Mouse (Mus musculus): Measurements from ENCODE around the gene Hvcn1. TPM values are rescaled to one million over a fixed set of nuclear protein-coding genes. Genes with fewer than 3 reads are reported as not detected.
"Not testable (repeated sequence)": the region's sequence is repeated elsewhere in the genome, so short reads cannot be mapped to it uniquely, and the experiment has no call there.

Gene Hvcn1
- polyA plus RNA-seq, 1 experiment from 2014 or later = 13.0 TPM

DNA sequence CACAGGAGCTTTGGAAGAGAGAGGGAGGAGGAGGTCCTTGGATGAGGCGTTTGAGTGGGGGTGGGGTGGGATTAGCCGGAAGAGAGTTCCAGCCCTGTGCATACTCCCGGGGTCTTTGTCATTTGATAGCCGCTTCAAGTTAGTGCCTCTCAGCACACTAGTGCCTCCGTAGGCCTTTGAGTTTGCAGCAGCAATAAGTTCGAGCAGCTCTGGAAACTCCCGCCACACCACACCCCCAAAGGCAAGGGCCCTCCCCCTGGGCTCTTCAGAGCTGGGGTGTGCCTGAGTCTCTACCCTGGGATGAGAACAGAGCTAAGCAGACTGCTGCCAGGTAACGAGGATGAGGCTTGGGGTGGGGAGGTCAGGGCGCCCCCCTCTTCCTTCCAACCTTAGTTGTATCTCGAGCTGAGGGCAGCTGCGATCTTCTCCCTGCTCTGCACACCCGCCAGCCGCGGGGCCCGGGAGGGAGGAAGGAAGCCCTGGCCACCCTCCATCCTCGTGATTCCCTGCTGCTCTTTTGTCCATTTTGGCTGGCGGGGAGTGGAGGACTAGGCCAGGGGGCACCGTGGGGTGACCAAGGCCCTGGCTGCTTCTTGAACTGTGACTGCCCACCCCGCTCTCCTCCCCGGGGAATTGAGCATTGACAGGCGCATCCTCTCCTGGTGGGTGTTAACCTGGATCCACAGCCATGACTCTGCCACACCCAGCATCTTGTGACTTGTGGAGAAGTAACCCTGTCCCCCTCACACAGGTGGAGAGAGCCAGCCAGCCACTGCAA is 3.2 kb downstream of the Hvcn1 start:
- no peaks in the 10 kb centered on the region for H3K36me3 ChIP-seq
- no peaks in the 10 kb centered on the region for H3K9me3 ChIP-seq
- H3K4me1 ChIP-seq = peaks cover 16% of the 10 kb centered on the region
- H3K4me3 ChIP-seq = peak overlapping the region; percentile 37
- H3K4me2 ChIP-seq (replicated peaks) = peak overlapping the region; percentile 60
- ATAC-seq (ENCODE audit: insufficient number of reproducible peaks, insufficient read depth, low FRiP score, low TSS enrichment) = peak; percentile 93
- 3% methylated on average over 18 of the region's 21 CpGs for WGBS
- no peaks in the 10 kb centered on the region for H3K27me3 ChIP-seq
- peak overlapping the region; percentile 58 for H3K9ac ChIP-seq
- H3K27ac ChIP-seq = peak overlapping the region; percentile 70

DNA sequence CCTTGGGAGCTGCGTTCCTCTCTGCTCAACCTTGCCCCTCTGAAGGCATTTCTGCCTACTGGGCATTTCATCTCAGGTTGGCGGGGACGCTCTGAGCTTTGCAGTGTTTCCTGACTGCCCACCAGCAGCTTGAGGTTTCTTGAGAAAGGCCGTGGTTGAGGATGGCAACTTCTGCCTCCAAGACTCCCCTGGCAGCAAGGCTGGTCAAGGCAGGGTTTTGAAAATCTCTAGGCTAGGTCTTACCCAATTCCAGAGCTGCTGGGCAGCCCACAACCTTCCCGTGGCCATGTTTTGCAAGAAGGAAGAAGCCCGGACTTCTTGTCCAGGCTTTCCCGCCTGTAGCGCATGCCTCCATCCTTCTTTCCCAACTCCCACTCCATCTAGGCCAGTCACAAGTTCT is 4.3 kb downstream of the Hvcn1 start:
- no peak for ATAC-seq (ENCODE audit: insufficient number of reproducible peaks, insufficient read depth, low FRiP score, low TSS enrichment)
- Histone ChIP-seq H3K4me3 (no peak overlapping the region), H3K9me3 (no peaks in the 10 kb centered on the region), H3K4me2 (replicated peaks) (no peak overlapping the region), H3K4me1 (peaks cover 16% of the 10 kb centered on the region), H3K9ac (no peak overlapping the region), H3K27ac (no peak overlapping the region), H3K36me3 (no peaks in the 10 kb centered on the region), H3K27me3 (no peaks in the 10 kb centered on the region)
- 93% methylated on average over 8 of the region's 8 CpGs for WGBS

DNA sequence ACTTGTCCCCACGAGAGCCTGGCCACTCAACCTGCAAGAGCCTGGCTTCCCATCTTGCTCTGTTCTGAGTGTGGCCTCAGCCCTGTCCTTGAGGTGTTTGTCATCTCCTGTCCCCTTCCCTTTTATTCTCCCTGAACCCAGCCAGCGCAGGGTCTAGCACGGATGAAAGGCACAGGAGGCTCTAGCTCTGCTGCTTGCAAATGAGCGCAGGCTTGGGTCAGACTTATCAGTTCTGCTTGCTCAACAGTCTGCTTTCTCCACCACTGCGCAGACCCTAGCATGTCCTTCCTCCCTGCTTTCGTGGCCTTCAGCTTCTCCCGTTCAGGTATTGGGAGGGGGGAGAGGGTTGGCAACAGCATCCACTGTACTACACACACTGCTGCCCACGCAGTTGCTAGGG is 5.5 kb downstream of the Hvcn1 start:
- H3K4me2 ChIP-seq (replicated peaks) = no peak overlapping the region
- no peak overlapping the region for H3K4me3 ChIP-seq
- H3K9me3 ChIP-seq = no peaks in the 10 kb centered on the region
- no peak overlapping the region for H3K27ac ChIP-seq
- H3K27me3 ChIP-seq = no peaks in the 10 kb centered on the region
- no peak for ATAC-seq (ENCODE audit: insufficient number of reproducible peaks, insufficient read depth, low FRiP score, low TSS enrichment)
- no peaks in the 10 kb centered on the region for H3K36me3 ChIP-seq
- peaks cover 16% of the 10 kb centered on the region for H3K4me1 ChIP-seq
- 84% methylated on average over 8 of the region's 8 CpGs for WGBS
- no peak overlapping the region for H3K9ac ChIP-seq

DNA sequence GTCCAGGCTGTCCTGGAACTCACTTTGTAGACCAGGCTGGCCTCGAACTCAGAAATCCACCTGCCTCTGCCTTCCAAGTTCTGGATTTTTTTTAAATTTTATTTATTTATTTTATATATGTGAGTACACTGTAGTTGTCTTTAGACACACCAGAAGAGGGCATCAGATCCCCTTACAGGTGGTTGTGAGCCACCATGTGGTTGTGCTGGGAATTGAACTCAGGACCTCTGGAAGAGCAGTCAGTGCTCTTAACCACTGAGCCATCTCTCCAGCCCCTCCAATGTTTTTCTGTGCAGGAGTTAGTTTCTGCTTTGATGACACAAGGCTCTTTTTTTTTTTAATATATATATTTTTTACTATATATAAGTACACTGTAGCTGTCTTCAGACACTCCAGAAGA is 6.2 kb downstream of the Hvcn1 start:
- not testable (repeated sequence) for H3K36me3 ChIP-seq; H3K9ac ChIP-seq; H3K4me2 ChIP-seq (replicated peaks); H3K9me3 ChIP-seq; H3K4me3 ChIP-seq; ATAC-seq (ENCODE audit: insufficient number of reproducible peaks, insufficient read depth, low FRiP score, low TSS enrichment); H3K27ac ChIP-seq; H3K27me3 ChIP-seq
- H3K4me1 ChIP-seq = peaks cover 16% of the 10 kb centered on the region
- 100% methylated on average over 1 of the region's 1 CpGs for WGBS

DNA sequence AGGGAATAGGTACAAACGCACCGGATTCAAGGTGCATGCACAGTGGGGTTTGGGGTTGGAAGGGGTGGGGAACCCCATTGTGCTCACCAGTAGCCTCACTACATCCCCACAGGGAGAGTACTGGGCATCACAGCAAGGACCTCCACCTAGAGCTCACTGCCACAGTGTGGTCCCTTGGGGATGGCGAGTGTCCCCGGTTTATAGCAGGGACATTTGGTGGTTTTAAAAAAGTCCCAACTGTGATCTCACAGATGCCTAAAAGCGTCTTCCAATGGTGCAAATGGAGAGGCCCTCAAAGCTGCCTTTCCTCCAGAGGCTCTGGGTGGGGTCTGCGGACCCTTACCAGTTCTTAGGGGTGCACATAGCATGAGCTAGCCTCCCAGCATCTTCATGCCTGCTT is 7.3 kb downstream of the Hvcn1 start:
- Histone ChIP-seq H3K4me2 (replicated peaks) (no peak overlapping the region), H3K4me3 (no peak overlapping the region), H3K36me3 (no peaks in the 10 kb centered on the region), H3K9ac (no peak overlapping the region), H3K4me1 (peaks cover 15% of the 10 kb centered on the region), H3K27me3 (no peaks in the 10 kb centered on the region), H3K9me3 (no peaks in the 10 kb centered on the region), H3K27ac (no peak overlapping the region)
- 91% methylated on average over 6 of the region's 6 CpGs for WGBS
- no peak for ATAC-seq (ENCODE audit: insufficient number of reproducible peaks, insufficient read depth, low FRiP score, low TSS enrichment)

DNA sequence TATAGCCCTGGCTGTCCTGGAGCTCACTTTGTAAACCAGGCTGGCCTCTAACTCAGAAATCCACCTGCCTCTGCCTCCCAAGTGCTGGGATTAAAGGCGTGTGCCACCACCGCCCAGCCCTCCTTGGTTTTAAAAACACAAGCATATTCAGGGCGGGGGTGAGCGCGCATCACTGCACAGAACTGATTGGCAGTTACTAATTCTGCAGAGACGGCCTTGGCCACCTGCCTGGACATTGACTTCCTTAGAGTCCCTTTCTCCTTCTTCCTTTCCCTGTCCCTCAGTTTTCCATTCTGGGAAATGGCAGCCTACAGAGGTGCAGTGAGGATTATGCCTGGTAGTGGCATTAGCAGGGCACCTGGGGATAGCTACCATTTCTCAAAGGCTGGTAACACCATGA is 11.0 kb downstream of the Hvcn1 start:
- Histone ChIP-seq H3K4me1 (peaks cover 15% of the 10 kb centered on the region), H3K27ac (no peak overlapping the region), H3K36me3 (no peaks in the 10 kb centered on the region), H3K9me3 (no peaks in the 10 kb centered on the region), H3K27me3 (no peaks in the 10 kb centered on the region), H3K4me3 (no peak overlapping the region), H3K4me2 (replicated peaks) (no peak overlapping the region), H3K9ac (no peak overlapping the region)
- no peak for ATAC-seq (ENCODE audit: insufficient number of reproducible peaks, insufficient read depth, low FRiP score, low TSS enrichment)
- WGBS = 84% methylated on average over 6 of the region's 6 CpGs

DNA sequence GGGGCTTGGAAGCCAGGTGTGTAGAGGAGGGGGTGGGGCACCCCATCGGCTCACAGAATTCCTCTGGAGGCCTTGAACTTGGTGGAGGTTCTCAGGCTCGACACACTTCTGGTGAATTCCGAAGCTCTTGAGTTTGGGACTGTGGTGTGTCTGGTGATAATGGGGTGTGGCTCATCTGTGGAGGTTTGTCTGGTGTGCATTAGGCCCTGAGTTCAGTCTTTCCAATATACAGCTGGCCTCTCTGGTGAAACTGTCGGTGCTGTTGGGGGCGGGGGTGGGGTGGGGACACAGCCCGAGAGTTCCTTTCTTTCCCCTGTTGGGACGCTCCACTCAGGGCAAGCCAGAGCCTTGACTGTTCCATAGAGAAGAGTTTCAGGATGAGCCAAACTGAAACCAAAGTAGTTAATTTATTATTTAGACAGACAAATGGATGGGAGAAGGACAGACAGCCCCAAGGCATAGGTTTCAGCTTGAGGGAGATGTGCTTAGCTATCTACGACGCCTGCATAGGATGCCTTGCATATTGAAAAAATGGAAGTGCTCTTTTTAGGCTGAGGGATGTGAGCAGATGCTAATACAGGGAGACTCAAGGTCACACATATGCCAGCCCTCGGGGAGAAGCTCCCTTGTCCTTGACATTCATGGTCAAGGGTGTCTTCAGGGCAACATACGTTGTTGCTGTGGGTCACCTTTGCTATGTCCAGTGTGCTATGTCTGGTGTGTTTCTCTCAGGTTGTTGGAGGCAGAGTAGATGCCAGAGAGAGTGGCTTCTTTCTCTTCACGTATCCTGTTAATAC is 11.7 kb downstream of the Hvcn1 start:
- H3K9me3 ChIP-seq = no peaks in the 10 kb centered on the region
- H3K4me2 ChIP-seq (replicated peaks) = no peak overlapping the region
- WGBS = 86% methylated on average over 12 of the region's 12 CpGs
- no peaks in the 10 kb centered on the region for H3K36me3 ChIP-seq
- no peak overlapping the region for H3K27ac ChIP-seq
- no peak overlapping the region for H3K4me3 ChIP-seq
- peaks cover 16% of the 10 kb centered on the region for H3K4me1 ChIP-seq
- H3K9ac ChIP-seq = no peak overlapping the region
- no peak for ATAC-seq (ENCODE audit: insufficient number of reproducible peaks, insufficient read depth, low FRiP score, low TSS enrichment)
- H3K27me3 ChIP-seq = no peaks in the 10 kb centered on the region

DNA sequence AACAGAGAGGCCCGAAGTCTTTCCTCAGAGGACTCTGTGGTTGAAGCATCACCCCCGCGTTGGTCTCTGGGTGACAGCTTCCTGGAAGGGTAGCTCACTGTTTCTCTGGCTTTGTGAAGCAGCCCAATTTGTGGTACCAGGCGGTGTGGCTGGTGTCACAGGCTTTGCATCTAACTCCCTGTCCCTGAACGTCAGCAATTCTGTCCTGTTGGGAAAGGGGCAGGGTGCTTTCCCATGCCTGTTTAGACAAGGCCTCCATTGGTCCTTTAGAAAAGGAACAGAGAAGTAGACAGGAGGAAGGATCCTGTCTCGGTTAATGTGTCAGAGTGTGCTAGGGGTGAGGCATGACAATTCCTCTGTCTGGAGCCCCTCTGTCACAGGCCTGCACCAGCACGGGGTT is 12.3 kb downstream of the Hvcn1 start:
- H3K9ac ChIP-seq = no peak overlapping the region
- 86% methylated on average over 7 of the region's 7 CpGs for WGBS
- no peak overlapping the region for H3K4me2 ChIP-seq (replicated peaks)
- no peaks in the 10 kb centered on the region for H3K36me3 ChIP-seq
- no peak overlapping the region for H3K27ac ChIP-seq
- H3K27me3 ChIP-seq = no peaks in the 10 kb centered on the region
- no peaks in the 10 kb centered on the region for H3K9me3 ChIP-seq
- H3K4me1 ChIP-seq = peaks cover 16% of the 10 kb centered on the region
- ATAC-seq (ENCODE audit: insufficient number of reproducible peaks, insufficient read depth, low FRiP score, low TSS enrichment) = no peak
- no peak overlapping the region for H3K4me3 ChIP-seq

DNA sequence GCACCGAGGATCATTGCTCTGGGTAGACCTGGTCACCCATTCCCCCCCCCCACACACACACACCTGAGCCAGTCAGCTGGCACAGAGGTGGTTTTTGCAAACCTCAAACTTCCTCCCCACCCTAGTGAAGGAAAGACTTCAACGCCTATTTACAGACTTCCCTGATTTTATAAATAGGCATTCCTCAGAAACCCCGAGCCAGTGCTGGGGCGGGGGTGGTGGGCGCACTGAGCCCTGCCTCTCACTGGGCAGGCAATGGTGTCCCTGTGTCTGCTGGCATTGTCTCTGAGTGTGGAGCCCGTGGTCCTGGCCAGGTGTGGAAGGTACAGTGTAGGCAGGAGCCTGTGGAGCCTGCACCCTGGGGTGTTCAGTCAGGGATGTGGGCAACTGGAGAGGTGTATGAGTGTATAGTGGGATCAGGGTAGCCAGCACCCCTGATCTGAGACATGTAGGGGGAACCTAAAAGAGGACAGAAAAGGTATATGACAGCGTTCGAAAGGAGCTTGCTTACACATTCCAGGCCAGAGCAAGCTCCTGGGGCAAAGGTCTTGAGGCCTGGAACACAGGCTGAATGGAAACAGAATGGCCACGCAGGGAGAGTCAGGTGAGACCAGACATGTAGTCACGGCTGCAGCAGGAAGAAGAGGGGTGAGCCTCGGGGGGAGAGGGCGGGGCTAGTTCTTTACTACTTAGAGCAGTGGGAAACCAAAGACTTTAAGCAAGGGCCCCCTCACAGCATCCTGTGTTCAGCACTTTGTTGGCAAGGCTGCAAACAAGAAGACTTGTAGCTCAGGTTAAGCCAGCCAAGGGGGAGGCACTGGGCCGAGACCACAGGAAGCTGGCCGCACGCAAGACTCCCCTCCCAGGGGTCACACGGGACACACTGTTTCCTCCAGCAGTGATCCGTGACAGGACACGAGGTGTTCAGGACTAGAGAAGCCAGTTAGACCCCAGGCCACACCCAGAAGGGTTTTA is 13.3 kb downstream of the Hvcn1 start:
- no peaks in the 10 kb centered on the region for H3K9me3 ChIP-seq
- no peak overlapping the region for H3K27ac ChIP-seq
- H3K27me3 ChIP-seq = no peaks in the 10 kb centered on the region
- H3K4me3 ChIP-seq = no peak overlapping the region
- H3K4me1 ChIP-seq = peaks cover 19% of the 10 kb centered on the region
- 55% methylated on average over 18 of the region's 18 CpGs for WGBS
- H3K9ac ChIP-seq = no peak overlapping the region
- no peak for ATAC-seq (ENCODE audit: insufficient number of reproducible peaks, insufficient read depth, low FRiP score, low TSS enrichment)
- no peaks in the 10 kb centered on the region for H3K36me3 ChIP-seq
- H3K4me2 ChIP-seq (replicated peaks) = no peak overlapping the region

DNA sequence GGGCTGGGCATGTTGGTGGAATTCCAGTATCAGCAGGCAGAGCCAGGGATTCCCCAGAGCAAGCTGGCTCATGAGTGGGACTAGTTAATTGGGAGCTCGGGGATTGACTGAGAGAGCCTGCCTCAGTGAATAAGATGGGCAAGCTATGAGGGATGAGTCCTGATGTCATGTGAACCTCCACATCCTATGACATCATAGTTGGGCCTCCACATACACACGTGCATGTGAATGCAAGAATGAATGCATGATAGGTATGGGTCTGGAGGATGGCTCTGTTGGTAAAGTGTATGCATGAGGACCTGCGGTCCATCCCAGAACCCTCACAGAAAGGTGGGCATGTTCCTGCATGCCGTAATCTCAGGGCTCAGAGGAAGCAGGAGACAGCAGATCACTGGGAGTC is 14.5 kb downstream of the Hvcn1 start:
- Histone ChIP-seq H3K9ac (no peak overlapping the region), H3K36me3 (no peaks in the 10 kb centered on the region), H3K4me3 (no peak overlapping the region), H3K27me3 (no peaks in the 10 kb centered on the region), H3K27ac (no peak overlapping the region), H3K9me3 (no peaks in the 10 kb centered on the region), H3K4me1 (peaks cover 20% of the 10 kb centered on the region), H3K4me2 (replicated peaks) (no peak overlapping the region)
- WGBS = 88% methylated on average over 4 of the region's 4 CpGs
- ATAC-seq (ENCODE audit: insufficient number of reproducible peaks, insufficient read depth, low FRiP score, low TSS enrichment) = no peak

DNA sequence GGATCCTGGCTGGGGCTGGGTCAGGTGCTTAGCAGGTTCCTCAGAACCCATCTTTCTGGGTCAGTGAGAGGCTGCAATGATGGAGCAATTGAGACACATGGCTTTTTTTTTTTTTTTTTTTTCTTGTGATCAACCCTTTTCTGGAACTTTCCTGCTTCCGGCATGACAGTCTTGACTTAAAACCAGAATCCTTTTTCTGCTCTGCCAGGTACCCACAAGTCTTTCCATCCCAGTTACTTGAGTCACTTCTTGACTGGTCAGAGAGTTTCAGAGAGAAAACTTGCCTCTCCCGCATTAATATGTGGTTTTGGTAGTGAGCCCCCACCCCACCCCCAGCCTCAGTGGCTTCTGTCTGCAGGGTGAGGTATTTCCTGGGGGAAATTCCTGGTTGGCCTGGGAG is 17.7 kb downstream of the Hvcn1 start:
- Histone ChIP-seq H3K27me3 (no peaks in the 10 kb centered on the region), H3K4me3 (no peak overlapping the region), H3K4me2 (replicated peaks) (no peak overlapping the region), H3K9ac (no peak overlapping the region), H3K9me3 (no peaks in the 10 kb centered on the region), H3K27ac (no peak overlapping the region), H3K36me3 (peaks cover 8% of the 10 kb centered on the region; the same call in 1 of the 2 replicates), H3K4me1 (peaks cover 20% of the 10 kb centered on the region)
- no peak for ATAC-seq (ENCODE audit: insufficient number of reproducible peaks, insufficient read depth, low FRiP score, low TSS enrichment)
- WGBS = 88% methylated on average over 2 of the region's 2 CpGs

Measured in embryonic facial prominence, embryonic 12.5 days (tissue).